Mouse (Mus musculus) frontal cortex, postnatal 14 days (tissue): ENCODE results near the gene Nuak2.
"Not testable (repeated sequence)": the region's sequence is repeated elsewhere in the genome, so short reads cannot be mapped to it uniquely, and the experiment has no call there.

ENCODE experiments used
- DNase-seq, 2 experiments: peaks; one replicate each; pipeline ENCODE4 v3.0.0; 2022; ENCODE audit warnings: low spot score in 2 of 2

Gene Nuak2

DNA sequence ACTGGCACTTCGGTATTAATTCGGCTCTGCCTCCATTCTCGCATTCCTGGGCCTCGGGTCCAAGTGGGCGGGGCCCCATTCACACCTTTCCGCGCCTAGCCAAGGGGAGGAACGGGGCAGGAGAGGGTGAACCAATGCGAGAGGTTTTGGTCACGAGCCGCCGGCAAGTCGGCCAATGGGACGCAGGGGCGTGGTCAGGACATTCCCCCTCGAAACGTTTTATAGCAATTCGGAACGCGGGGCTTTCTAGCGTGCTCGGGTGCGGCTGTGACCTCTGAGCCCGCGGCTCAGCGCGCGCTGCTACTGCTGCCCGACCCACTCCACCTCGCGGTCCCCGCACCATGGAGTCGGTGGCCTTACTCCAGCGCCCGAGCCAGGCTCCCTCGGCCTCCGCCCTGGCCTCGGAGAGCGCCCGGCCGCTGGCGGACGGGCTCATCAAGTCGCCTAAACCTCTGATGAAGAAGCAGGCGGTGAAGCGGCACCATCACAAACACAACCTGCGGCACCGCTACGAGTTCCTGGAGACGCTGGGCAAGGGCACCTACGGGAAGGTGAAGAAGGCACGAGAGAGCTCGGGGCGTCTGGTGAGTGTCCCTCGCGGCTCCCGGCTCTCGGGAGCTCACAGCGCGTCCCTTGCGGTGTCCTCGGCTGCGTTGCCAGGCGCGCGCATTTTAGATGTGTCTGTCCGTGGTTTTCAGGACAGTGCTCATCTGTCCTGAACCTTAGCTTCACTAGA, at the start of gene Nuak2:
Gene Nuak2 (plus strand): TSS at position 238 of the 736 bp plus-strand sequence.
- DNase-seq, result peak; percentile 61 to 71

DNA sequence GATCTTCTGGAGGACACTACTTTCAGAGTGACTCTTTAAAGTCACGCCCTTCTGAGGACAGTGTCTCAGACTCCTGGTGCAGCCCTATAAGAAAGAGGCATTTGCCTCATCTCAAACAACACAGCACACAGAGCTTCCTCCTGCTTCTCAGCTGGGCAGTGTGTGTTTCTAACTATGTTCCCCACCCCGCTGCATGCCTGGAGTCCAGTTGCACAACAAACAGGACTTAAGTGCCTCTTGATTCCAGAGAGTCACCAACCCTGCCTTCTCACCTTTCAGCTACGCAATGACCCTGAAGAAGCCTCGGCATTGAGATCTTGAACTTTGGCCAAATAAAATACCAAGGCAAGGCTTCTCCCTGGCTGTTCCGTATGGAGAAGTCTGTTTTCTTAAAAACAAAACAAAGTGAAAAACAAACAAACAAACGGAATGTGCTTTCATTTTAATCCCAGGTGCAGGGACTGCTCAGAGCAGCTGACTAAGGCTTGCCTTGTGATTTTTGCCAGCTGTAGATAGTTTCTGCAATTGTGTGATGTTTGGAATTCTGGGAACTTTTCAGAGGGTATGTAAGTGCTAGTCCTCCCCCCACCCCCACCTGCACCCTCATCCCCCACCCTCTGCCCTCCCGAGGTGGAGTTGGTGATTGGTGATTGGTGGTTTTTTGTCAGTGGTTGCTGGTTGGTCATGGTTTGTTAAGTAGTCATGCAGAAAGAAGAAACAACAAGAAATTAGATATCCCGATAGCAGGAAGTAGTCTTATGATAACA, 49.0 kb upstream of the Nuak2 start:
- DNase-seq, result no peak

DNA sequence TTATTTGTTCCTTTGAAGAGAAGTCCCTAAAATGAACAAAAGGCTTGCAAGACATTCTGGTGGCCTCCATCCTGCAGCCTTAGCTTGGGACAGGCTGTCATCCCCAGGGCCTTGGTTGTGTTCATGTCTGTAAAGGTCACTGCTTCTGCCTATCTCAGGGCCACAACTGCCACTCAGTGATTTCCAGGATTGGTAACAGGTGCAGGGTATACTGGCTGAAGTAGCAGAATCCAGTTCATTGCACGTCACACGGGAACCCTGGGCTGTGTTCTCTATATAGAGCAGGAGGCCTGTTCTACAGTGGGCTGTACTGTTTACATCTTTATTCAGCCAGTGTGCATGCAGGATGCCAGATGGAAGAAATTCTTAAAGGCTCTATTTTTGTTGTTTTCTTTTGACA, 48.0 kb upstream of the Nuak2 start:
- DNase-seq, result no peak

DNA sequence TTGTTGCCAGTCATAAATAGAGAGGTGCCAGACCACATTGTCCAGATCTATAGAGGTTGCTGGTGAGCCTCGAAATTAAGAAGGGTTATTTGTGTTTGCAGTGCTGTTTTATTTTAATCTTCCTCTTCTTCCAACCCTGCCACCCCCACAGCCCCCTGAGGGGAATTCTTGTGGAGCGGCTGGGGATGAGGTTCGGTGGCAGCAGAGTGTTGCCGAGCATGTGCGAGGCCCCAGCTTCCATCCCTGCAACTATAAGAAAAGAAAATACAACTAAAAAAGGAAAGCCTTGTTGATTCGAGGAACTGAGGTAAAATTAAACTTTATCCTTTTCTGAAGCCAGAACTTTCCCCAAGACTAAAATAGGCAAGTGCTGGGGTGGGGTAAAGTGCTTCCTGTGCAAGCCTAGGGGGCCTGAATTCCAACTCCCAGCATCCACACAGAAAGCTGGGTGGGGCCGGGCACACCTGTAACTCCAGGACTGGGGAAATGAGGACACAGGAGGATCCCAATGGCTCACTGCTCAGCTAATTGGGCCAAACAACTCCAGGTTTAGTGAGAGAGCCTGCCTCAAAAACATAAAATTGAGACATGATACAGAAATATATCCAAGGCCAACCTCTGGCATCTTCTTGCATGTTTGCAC, 47.4 kb upstream of the Nuak2 start:
- DNase-seq, result no peak

DNA sequence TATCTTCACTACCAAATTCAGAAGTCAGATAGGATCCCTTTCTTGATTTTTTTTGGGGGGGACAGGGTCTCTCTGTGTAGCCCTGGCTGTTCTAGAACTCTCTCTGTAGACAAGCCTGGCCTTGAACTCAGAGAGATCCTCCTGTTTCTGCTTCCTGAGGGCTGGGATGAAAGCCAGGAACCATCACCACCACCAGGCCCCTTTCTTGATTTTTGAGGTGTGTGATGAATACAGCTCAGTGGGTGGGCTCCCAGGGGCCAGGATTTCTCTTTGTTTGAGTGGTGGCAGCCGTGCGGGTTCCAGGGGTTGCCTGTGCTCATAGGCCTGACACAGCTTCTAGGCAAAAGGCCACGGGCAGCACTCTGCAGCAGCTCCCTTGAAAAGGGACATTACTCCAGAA, 44.7 kb upstream of the Nuak2 start:
- no peak for DNase-seq

DNA sequence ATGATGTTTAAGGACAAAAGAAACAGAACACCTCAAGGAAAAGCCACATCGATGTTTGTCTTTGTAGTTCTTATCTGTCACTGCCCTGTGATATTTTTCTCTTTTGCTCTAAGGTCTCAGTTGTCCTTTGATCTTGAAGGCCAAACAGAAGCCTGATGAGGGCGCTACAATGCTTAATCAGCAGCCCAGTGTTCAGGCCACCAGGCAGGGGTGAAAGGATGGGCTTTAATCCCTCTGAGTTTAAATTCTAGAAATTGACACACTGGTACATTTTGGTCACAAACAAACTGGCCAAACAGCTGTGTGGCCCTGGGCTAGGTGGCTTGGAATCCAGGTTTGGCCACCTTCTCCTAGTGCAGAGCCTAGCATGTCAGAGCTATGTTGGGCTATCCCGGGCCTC, 39.2 kb upstream of the Nuak2 start:
- no peak for DNase-seq

DNA sequence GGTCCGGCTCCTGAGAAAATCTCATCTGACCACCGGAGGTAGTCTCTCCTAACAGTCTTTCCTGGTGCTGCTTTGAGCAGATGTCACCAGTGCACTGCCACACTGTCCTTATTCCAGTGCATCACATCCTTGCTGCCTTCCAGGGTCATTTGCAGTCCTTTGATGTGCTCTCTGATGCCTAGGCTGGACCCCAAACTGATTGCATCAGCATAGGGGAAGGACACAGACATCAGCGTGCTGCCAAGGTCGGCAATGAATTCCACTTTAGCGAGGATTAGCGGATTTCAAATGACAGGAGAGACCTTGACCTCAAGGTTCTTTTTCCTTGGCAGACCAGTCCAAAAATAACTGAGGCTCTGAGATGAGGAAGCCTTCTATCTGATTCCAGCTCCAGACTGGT, 38.8 kb upstream of the Nuak2 start:
- DNase-seq, result no peak

DNA sequence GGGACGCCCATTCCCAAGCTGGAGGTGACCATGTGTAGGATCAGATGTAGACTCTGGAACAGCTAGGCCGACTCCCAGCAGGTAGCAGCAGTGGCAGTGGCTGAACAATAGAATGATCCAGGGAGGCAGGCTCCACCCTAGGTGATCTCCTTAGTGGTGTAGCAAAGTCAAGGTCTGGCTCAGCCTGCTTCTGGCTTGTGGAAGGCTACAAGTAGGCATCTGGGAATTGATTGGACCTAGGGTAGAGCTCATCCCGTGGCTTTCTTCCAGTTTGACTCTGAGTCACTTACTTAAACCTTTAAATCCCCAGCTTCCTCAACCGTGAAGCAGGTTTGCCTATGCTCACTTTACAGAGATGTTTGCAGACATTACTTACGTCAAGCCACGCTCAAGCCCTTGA, 35.3 kb upstream of the Nuak2 start:
- DNase-seq, result not testable (repeated sequence)

DNA sequence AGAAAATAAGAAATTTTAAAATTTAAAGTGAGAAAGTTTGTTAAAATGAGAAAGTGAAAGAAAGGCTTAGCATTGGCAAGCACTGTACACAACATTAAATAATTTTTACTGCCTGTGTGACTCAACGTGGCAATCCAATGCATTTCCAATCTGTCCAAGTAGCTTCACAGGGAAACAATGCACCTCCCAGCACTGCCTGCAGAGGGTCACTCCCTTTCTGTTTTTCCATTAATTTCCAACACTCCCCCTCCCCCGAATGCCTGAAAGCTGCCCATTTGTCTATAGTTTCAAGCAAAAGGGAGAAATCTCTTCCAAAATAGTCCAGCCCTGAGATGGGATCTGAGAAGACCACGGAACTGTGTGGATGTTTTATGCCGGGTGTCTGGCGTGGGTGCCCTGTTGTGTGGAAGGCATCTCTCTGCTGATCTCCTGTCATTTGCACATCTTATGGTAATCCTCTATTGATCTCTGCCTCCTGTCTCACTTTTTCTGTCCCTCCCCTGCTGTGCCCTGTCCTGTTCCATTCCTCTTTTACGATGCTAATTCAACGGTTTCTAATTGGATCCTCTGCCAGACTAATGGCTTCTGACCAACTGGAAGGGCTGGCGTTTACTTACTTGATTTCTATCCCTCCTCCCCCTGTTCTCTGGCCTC, 34.3 kb upstream of the Nuak2 start:
- DNase-seq, result no peak

DNA sequence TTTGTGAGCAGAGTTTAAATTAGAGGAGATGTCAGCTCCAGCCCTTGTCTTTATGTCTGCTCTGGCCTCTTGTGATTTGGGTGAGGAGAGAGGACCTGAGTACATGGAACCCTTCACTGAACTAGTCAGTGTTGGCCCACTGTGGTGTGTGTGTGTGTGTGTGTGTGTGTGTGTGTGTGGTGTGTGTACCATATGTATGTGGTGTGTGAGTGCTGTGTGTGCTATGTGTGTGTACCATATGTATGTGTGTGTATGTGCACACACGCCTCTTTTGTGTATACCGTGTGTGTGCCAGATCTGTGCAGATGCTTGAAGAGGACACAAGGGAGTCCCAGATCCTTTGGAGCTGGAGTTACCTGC, 33.8 kb upstream of the Nuak2 start:
- no peak for DNase-seq

DNA sequence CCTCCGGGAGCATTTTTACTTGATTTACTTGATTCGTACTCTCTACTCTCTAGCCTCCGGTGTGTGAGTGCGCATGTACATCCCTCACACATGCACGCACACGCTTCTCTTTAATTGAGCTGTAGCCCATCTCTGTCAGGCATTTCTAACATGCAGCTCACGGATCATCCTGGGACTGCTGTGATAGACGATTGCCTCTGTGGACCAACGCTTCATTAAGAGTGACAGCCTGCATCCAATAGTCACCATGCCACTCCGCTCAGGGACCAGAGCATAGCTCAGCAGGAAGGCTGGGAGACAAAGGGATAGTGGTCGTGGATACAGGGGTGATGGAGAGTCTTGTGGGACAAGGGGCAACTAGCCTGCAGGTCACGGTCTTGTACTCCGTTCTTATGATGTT, 32.9 kb upstream of the Nuak2 start:
- no peak for DNase-seq

DNA sequence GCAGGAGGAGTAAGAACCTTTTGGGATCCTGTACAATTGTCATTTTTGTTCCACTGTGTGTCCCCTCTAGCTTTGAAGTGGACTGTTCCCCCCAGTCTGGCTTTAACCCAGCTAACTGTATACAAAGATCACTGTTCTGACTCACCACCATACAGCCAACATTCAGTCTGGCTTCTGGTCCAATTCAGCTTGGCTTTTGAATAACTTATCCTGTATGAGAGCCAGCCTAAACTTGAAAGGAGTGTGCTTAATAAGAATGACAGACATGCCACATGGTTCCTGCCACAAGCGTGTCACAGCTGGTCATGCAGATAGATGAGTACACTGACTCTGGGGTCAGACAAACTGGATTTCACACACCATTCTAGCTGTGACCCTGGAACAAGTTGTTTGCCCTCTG, 29.2 kb upstream of the Nuak2 start:
- no peak for DNase-seq

DNA sequence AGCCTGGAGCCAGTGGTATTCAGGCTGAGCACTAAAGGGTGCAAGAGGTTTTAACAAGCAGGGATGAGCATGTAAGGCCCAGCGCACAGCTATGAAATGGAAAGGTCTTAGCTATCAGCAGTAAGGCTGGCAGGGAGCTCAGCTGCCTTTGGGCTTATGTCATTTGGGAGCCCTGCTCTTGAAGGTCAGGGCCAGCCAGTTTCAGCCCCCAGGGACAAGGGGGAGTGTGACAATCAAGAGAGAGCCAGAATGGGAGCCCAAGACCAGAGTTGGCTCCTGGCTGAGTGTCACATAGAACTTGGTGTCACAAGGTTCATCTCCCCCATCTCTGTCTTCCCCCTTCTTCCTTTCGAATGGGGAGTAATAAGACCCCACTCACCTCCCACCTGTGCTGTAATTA, 28.5 kb upstream of the Nuak2 start:
- no peak for DNase-seq

DNA sequence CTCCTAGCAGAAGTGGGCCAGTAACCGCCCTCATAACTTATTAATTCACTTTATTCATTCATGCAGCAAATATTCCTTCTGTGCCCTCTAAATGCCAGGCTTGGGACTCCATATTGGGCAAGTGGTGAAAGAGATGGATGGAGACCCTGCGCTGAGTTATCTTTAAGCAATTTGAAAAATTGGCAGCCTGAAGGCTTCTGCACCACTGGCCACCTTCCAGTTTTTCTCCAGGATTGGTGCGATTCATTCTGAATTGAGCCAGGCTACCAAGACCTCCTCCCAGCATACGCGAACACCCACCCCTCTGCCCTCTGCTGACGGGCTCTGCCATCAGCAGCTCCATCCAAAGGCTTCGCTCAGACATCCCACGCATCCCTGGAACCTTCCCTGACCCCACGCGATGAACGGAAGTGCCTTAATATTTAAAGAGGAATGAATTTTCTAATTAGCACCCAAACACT, 27.9 kb upstream of the Nuak2 start:
- no peak for DNase-seq

DNA sequence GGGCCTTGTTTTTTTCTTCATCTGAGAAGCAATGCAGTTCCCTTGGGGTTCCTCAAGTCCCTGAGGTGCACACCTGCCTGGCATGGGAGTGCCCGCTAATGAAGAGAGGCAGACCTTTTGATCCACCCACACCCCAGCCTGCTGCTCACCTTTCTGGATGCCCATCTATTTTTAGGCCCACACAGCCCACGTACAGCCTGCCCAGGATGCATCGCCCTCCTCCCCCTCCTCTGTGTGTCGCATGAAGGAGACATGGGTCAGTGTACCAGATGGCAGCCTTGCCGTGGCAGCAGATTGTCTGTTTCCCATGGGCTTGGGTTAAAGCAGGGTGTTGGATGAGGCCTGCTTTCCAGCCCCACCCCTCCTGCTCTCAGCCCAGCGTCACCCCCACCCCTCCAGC, 26.0 kb upstream of the Nuak2 start:
- no peak for DNase-seq

DNA sequence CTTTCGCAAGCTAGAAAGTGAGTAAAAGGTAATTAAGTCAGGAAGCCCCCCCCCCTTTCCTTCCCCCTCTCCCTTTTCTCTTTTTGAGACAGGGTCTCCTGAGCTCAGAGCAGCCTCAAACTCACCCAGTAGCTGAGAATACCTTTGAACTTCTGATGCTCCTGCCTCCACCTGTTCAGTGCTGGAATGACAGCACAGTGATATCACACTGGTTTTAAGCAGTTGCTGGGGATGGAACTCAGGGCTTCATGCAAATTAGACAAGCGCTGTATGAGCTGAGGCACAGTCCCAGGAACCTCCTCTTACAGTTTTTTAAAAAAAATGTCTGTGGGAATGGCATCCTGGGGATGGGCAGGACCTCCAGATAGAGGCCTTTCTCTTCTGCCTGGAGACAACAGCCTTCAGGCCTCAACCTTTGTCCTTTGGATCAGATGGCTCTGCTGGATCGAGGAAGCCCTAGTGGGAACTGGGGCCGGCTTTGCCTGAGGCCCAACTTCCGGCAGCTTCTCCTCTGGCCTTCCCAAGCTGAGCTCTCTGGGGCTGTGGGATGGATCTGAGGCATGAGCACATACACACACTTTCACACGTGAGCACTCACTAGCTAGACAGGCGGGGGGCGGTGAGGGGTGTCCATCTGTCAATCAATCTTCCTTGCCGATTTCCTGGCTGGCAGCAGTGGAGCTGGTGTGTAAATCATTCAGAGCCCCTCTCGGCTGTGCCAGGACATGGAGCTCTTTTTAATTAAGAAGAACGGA, 24.8 kb upstream of the Nuak2 start:
- no peak for DNase-seq

DNA sequence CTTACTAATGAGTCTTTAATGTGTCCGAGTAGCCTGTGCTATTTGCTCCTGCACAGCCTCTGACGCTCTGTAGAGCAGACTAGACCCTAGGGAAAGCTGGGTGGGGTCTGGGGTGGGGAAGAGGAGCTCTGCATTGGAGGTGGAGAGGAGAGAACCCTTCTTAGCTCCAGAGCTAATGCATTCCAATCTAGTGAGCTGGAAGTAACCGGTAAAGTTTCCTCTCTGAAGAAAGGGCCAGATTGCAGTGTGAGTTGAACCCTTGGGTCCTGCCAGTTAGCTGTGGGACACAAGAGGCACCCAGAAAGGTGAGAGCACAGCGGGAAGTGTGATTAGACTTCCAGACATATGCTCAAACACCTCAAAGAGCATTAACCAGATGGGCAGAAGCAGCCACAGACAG, 24.2 kb upstream of the Nuak2 start:
- no peak for DNase-seq

DNA sequence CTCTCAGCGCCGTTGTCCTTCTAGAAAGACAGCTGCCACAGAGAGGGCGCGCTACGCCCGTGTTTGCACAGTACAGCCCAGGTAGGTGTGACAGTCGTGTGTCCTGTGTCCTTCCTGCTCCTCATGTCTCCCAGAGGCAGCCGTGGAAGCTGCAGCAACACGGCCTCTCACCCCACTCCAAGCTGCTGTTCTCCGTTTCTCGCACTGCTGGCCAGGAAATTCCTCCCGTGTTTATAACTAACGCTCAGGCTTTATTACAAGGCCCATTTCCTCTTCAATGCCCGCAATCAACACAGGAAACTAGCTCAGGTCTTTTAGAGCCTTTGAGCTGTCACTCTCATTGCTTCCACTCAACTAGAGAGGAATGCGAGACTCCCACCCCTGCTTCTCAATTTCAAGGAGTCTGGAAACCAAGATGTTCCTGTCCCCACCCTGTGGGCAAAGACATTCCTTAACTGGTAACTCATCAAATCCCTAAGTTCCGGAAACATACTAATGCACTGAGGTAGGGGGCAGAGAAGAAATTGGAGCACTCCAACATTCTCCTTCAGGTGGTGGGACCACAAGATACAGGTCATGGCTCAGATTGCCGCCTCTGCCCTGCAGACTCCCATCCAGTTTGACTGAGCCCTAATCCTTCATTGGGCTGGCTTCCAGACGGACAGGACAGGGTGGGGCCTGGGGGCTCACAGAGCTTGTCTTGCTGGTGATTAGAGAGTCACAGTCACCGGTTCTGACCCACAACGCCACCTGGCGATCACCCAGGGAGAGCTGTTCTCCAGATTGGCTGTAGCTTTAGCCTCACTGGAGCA, 23.4 kb upstream of the Nuak2 start:
- DNase-seq, result no peak

DNA sequence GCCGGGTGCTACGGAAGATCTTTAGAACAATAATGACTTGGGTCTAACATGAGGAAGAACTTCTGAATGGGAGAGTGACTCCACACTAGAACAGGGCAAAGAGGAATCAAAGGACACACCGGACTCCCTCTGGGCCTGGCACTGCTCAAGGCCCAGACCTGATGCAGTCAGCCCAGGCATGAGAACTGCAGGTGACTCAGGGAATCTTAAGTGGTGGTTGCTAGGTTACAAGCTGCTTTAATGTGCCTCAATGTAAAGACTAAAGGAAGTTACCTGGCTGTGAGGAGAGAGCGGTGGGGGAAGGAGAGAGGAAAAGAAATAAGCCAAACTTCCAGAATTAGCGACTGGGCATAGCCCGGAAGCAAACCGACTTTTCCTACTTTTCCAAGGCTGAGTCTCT, 20.4 kb upstream of the Nuak2 start:
- no peak for DNase-seq

DNA sequence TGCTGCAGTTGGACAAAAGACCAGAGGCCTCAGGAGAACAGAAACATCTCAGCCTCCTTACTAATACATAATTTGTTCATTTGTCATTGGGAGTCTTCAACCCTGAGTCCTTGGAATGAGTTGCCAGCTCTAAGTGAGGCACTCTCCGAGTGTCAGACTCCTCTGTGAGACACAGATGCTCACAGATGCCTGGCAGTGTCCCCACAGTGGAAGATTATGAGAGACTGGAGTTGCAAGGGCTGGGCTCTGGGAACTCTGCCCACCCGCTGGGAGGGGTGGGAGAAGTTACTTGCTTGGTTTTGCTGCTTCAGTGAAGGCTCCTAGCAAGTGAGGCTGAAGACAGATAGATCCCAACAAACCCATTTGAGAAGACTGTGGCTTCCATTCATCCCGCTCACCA, 19.9 kb upstream of the Nuak2 start:
- peak in 1 of 2 experiments; percentile 24 for DNase-seq

DNA sequence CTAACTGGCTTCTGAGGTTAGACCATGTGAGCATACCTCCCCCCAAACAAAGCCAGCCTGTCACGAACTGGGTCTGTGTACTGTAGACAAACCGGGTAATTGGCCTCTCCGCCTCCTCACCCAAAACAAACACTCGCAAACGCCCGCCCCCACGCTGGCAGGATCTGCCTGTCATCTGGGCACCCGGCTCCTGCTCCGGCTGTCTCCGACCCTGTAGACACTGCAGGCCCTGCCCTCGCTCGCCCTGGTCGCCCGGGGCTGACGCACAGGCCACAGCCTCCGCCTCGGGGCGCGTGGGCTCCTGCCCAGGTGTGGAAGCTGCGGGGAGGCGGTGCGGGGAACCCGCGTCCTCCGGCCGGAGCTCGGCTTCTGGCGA, 17.5 kb upstream of the Nuak2 start, which contains the start of gene Klhdc8a:
Gene Klhdc8a (plus strand): TSS at position 202 of the 376 bp plus-strand sequence.
- DNase-seq, result peak in 1 of 2 experiments; percentile 47
